Mouse (Mus musculus) MEL (cell line): ENCODE data around the gene Vamp2. TPM values are rescaled to one million over a fixed set of nuclear protein-coding genes. Genes with fewer than 3 reads are reported as not detected.

Experiments used
- DNase-seq: peaks from one replicate; pipeline ENCODE4 v3.0.0; 2011; ENCODE audit warnings: low read depth, low spot score
- H3K27ac ChIP-seq: 2 replicates; pipeline ENCODE4 v1.5.1; 2012; ENCODE audit warnings: low read depth, mild to moderate bottlenecking, control low read depth, low read length, moderate library complexity; ENCODE audit not compliant: control insufficient read depth
- H3K27me3 ChIP-seq, 2 experiments: fragments of 150-350 bp in 1 of 2; sonication (generic) in 1 of 2; 2 replicates each; pipeline ENCODE4 v1.6.1; 2012; ENCODE audit warnings: low read length in 2 of 2, mild to moderate bottlenecking in 2 of 2, improper control_type of control experiment in 1 of 2, moderate library complexity in 1 of 2; ENCODE audit not compliant: insufficient read depth in 2 of 2, control insufficient read depth in 1 of 2
- H3K36me3 ChIP-seq, 2 experiments: 2 replicates each; pipeline ENCODE4 v1.6.1; 2012 to 2014; ENCODE audit warnings: low read length in 2 of 2, improper control_type of control experiment in 1 of 2, inconsistent platforms in 1 of 2, mild to moderate bottlenecking in 1 of 2; ENCODE audit not compliant: insufficient read depth in 2 of 2, control insufficient read depth in 1 of 2
- H3K4me1 ChIP-seq, 2 experiments: fragments of 150-350 bp in 1 of 2; sonication (generic) in 1 of 2; 2 replicates each; pipeline ENCODE4 v1.6.1; 2012; ENCODE audit warnings: low read length in 2 of 2, improper control_type of control experiment in 1 of 2, mild to moderate bottlenecking in 1 of 2; ENCODE audit not compliant: insufficient read depth in 2 of 2, control insufficient read depth in 1 of 2
- H3K4me3 ChIP-seq, 2 experiments: fragments of 150-350 bp in 1 of 2; sonication (generic) in 1 of 2; 2 replicates each; pipeline ENCODE4 v1.5.1; 2012; ENCODE audit warnings: low read depth in 2 of 2, low read length in 2 of 2, mild to moderate bottlenecking in 2 of 2, moderate library complexity in 2 of 2, control low read depth in 1 of 2, improper control_type of control experiment in 1 of 2; ENCODE audit not compliant: control insufficient read depth in 1 of 2, insufficient read depth in 1 of 2
- H3K79me2 ChIP-seq: 2 replicates; pipeline ENCODE4 v1.6.1; 2012; ENCODE audit warnings: mild to moderate bottlenecking, low read length, moderate library complexity; ENCODE audit not compliant: control insufficient read depth, poor library complexity, insufficient read depth
- H3K9ac ChIP-seq: 2 replicates; pipeline ENCODE4 v1.6.1; 2012; ENCODE audit warnings: low read depth, mild to moderate bottlenecking, control low read depth, low read length, moderate library complexity; ENCODE audit not compliant: control insufficient read depth, poor library complexity, severe bottlenecking
- H3K9me3 ChIP-seq: fragments of 150-350 bp; sonication (generic); replicated peaks from 2 replicates; pipeline ENCODE4 v1.6.1; 2012; ENCODE audit warnings: mild to moderate bottlenecking, low read length, improper control_type of control experiment, moderate library complexity; ENCODE audit not compliant: insufficient read depth
- CHD1 ChIP-seq: IDR thresholded peaks from 2 replicates; pipeline ENCODE4 v1.6.1; 2012; ENCODE audit warnings: low read depth, mild to moderate bottlenecking, inconsistent platforms, low read length, improper control_type of control experiment
- CHD2 ChIP-seq: IDR thresholded peaks from 2 replicates; pipeline ENCODE4 v1.6.1; 2011; ENCODE audit warnings: low read length, improper control_type of control experiment
- ELF1 ChIP-seq: IDR thresholded peaks from 2 replicates; pipeline ENCODE4 v1.6.1; 2014; ENCODE audit warnings: low read depth, mild to moderate bottlenecking, inconsistent platforms, low read length, improper control_type of control experiment, moderate library complexity
- ETS1 ChIP-seq: IDR thresholded peaks from 2 replicates; pipeline ENCODE4 v1.6.1; 2012; ENCODE audit warnings: low read depth, mild to moderate bottlenecking, inconsistent platforms, low read length, improper control_type of control experiment, moderate library complexity
- GATA1 ChIP-seq: IDR thresholded peaks from 2 replicates; pipeline ENCODE4 v1.6.1; 2011; ENCODE audit warnings: low read depth, low read length, improper control_type of control experiment
- HCFC1 ChIP-seq: IDR thresholded peaks from 2 replicates; pipeline ENCODE4 v1.6.1; 2012; ENCODE audit warnings: low read depth, mild to moderate bottlenecking, inconsistent platforms, low read length, improper control_type of control experiment, moderate library complexity
- JUND ChIP-seq: IDR thresholded peaks from 2 replicates; pipeline ENCODE4 v1.6.1; 2011; ENCODE audit warnings: low read depth, mild to moderate bottlenecking, improper control_type of control experiment, low read length
- MAFK ChIP-seq: IDR thresholded peaks from 2 replicates; pipeline ENCODE4 v1.6.1; 2011; ENCODE audit warnings: low read depth, mild to moderate bottlenecking, low read length, improper control_type of control experiment, borderline replicate concordance
- MAZ ChIP-seq: IDR thresholded peaks from 2 replicates; pipeline ENCODE4 v1.6.1; 2012; ENCODE audit warnings: low read depth, mild to moderate bottlenecking, inconsistent platforms, low read length, improper control_type of control experiment
- MYC ChIP-seq: IDR thresholded peaks from 2 replicates; pipeline ENCODE4 v1.6.1; 2011; ENCODE audit warnings: low read depth, mild to moderate bottlenecking, low read length, improper control_type of control experiment, moderate library complexity
- NELFE ChIP-seq: IDR thresholded peaks from 2 replicates; pipeline ENCODE4 v1.6.1; 2011; ENCODE audit warnings: low read depth, low read length, improper control_type of control experiment
- POLR2A ChIP-seq, 2 experiments: IDR thresholded peaks; 2 replicates each; pipeline ENCODE4 v1.6.1; 2011 to 2012; ENCODE audit warnings: low read length in 2 of 2, mild to moderate bottlenecking in 2 of 2, control low read depth in 1 of 2, improper control_type of control experiment in 1 of 2, low read depth in 1 of 2, moderate library complexity in 1 of 2; ENCODE audit not compliant: control insufficient read depth in 1 of 2, insufficient read depth in 1 of 2, poor library complexity in 1 of 2
- POLR2AphosphoS2 ChIP-seq: IDR thresholded peaks from 2 replicates; pipeline ENCODE4 v1.6.1; 2011; ENCODE audit warnings: low read length, improper control_type of control experiment
- SIN3A ChIP-seq: IDR thresholded peaks from 2 replicates; pipeline ENCODE4 v1.6.1; 2012; ENCODE audit warnings: low read length, improper control_type of control experiment, inconsistent platforms
- TAL1 ChIP-seq: IDR thresholded peaks from 2 replicates; pipeline ENCODE4 v1.6.1; 2012; ENCODE audit warnings: mild to moderate bottlenecking, inconsistent platforms, low read length, moderate library complexity, mixed read lengths
- TBP ChIP-seq: IDR thresholded peaks from 2 replicates; pipeline ENCODE4 v1.8.0; 2011; ENCODE audit warnings: low read depth, low read length, improper control_type of control experiment
- TCF12 ChIP-seq: IDR thresholded peaks from 2 replicates; pipeline ENCODE4 v1.6.1; 2014; ENCODE audit warnings: low read depth, mild to moderate bottlenecking, inconsistent platforms, low read length, improper control_type of control experiment, moderate library complexity
- UBTF ChIP-seq: IDR thresholded peaks from 2 replicates; pipeline ENCODE4 v1.6.1; 2012; ENCODE audit warnings: low read depth, mild to moderate bottlenecking, inconsistent platforms, low read length, improper control_type of control experiment, moderate library complexity, borderline replicate concordance; ENCODE audit not compliant: insufficient read depth
- ZC3H11A ChIP-seq: IDR thresholded peaks from 2 replicates; pipeline ENCODE4 v1.6.1; 2012; ENCODE audit warnings: low read depth, mild to moderate bottlenecking, inconsistent platforms, low read length, improper control_type of control experiment
- ZKSCAN1 ChIP-seq: IDR thresholded peaks from 2 replicates; pipeline ENCODE4 v1.6.1; 2012; ENCODE audit warnings: low read depth, mild to moderate bottlenecking, inconsistent platforms, low read length, improper control_type of control experiment, moderate library complexity
- ZNF384 ChIP-seq: IDR thresholded peaks from 2 replicates; pipeline ENCODE4 v1.6.1; 2012; ENCODE audit warnings: low read depth, mild to moderate bottlenecking, inconsistent platforms, low read length, improper control_type of control experiment
- polyA plus RNA-seq, 2 experiments: library from polyadenylated mRNA; stranded (reverse) in 1 of 2; unstranded in 1 of 2; fragments of >175 nt in 1 of 2; fragments of >200 nt in 1 of 2; gene quantifications; 2 replicates each; pipeline versions ENCODE4 v1.2.1 to v1.2.4; 2012; ENCODE audit warnings: low replicate concordance in 2 of 2, low read depth in 1 of 2; ENCODE audit not compliant: insufficient read length in 2 of 2, insufficient read depth in 1 of 2, missing spikeins in 1 of 2
- total RNA-seq: library from RNA; depleted of rRNA; stranded (reverse); fragments of 300-350 nt; gene quantifications from 2 replicates; pipeline ENCODE4 v1.2.3, GENCODE M21; 2012

Gene Vamp2
- total and polyA plus RNA-seq, 3 experiments = 3.3 to 28.9 TPM; not detected in 1

- Histone ChIP-seq H3K9me3 (no peaks in the 10 kb centered on the region), H3K9ac (peak overlapping the region; percentile 76), H3K27ac (peak overlapping the region; percentile 46), H3K4me3 (peak overlapping the region; percentile 48 to 78), H3K36me3 (peaks cover 0 to 5% of the 10 kb centered on the region in 2 experiments; a peak in 2 of 4 replicates), H3K27me3 (no peaks in the 10 kb centered on the region), H3K4me1 (peaks cover 0 to 12% of the 10 kb centered on the region in 2 experiments; a peak in 2 of 4 replicates), H3K79me2 (no peaks in the 10 kb centered on the region)
- DNase-seq = peak; percentile 95
- TF ChIP-seq ZC3H11A = no peak
- no peak for TF ChIP-seq CHD2
- no peak; the same call in 1 of the 2 replicates for TF ChIP-seq ZKSCAN1
- peak; percentile 96 for TF ChIP-seq MAFK
- peak in 1 of 2 experiments; percentile 71; a peak in 1 of 4 replicates for TF ChIP-seq POLR2A (IDR thresholded peaks at IDR 0.05; ENCODE audit: control insufficient read depth in 1 of 2, insufficient read depth in 1 of 2, low read depth in 1 of 2, low read length in 2 of 2, poor library complexity in 1 of 2)
- TF ChIP-seq JUND = no peak
- peak; percentile 98 for TF ChIP-seq ZNF384
- TF ChIP-seq MYC = 0 out of 2 replicates have a peak, but pooled peaks have one; percentile 62
- 0 out of 2 replicates have a peak, but pooled peaks have one; percentile 6 for TF ChIP-seq SIN3A
- peak; percentile 45 for TF ChIP-seq HCFC1
- 0 out of 2 replicates have a peak, but pooled peaks have one; percentile 9 for TF ChIP-seq GATA1
- no peak for TF ChIP-seq TAL1
- no peak for TF ChIP-seq UBTF
- TF ChIP-seq POLR2AphosphoS2 = peak; percentile 89; the same call in 1 of the 2 replicates
- TF ChIP-seq TBP = peak; percentile 99
- TF ChIP-seq ELF1 = peak; percentile 61; the same call in 1 of the 2 replicates
Measured at GRCm38 (mm10) chr11:69110319-69111046, 22.2 kb downstream of the Vamp2 start.

- peaks cover 0 to 7% of the 10 kb centered on the region in 2 experiments; a peak in 2 of 4 replicates for H3K36me3 ChIP-seq
- peak overlapping the region; percentile 48 to 78 for H3K4me3 ChIP-seq
- peak overlapping the region; percentile 76 for H3K9ac ChIP-seq
- no peaks in the 10 kb centered on the region for H3K9me3 ChIP-seq
- no peak for TF ChIP-seq TCF12
- 0 out of 2 replicates have a peak, but pooled peaks have one; percentile 33 for TF ChIP-seq CHD1
- TF ChIP-seq ETS1 = no peak; the same call in 1 of the 2 replicates
- TF ChIP-seq NELFE = no peak
- TF ChIP-seq HCFC1 = peak; percentile 13; the same call in 1 of the 2 replicates
- TF ChIP-seq MAZ = 0 out of 2 replicates have a peak, but pooled peaks have one; percentile 23
- 0 out of 2 replicates have a peak, but pooled peaks have one; percentile 69 for TF ChIP-seq SIN3A
- no peaks in the 10 kb centered on the region for H3K27me3 ChIP-seq
- peak overlapping the region; percentile 45 for H3K27ac ChIP-seq
- no peaks in the 10 kb centered on the region for H3K79me2 ChIP-seq
- no peak for DNase-seq
- H3K4me1 ChIP-seq = peaks cover 0 to 12% of the 10 kb centered on the region in 2 experiments; a peak in 2 of 4 replicates
Measured at GRCm38 (mm10) chr11:69111051-69111810, 22.9 kb downstream of the Vamp2 start.
